Mouse (Mus musculus): Measurements from ENCODE around the gene Gpr35.

Gpr35 gene

DNA sequence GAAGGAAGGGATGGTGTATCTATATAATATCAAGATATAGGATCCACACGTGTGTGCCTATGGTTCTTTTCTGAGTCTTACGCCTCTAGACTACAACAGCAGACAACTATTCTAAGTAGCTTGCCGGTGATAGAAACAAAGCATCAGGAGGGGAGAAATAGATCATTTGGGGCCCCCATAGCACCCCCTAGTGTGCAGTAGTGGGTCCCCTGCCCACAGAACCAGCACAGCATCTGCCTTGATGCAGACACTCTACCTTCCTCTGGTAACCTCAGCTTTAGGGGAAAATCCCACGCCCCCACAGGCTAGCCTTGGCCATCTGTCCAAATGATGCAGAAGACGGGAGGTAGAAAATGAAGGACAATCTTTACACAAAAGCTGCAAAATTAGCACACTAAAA is 34.3 kb downstream of the Gpr35 start:
- no peak for DNase-seq

DNA sequence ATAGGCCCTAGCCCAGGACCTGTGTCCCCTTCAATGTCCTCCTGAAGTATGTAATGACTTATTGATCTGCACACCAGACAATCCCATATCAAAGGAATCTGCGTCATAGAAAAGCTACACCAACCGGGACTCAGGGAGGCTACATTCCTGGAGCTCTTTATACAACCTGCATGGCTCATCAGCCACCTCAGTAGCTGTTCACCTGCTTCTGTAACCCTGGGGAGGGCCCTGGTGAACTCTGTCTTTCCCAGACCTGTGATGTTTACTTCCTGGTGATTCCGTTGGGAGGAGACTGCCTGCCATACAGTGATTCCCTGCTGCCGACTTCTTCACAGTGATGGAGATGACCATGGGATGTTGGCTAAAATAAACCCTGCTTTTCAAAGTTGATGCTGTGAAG is 38.2 kb downstream of the Gpr35 start:
- no peak for DNase-seq

DNA sequence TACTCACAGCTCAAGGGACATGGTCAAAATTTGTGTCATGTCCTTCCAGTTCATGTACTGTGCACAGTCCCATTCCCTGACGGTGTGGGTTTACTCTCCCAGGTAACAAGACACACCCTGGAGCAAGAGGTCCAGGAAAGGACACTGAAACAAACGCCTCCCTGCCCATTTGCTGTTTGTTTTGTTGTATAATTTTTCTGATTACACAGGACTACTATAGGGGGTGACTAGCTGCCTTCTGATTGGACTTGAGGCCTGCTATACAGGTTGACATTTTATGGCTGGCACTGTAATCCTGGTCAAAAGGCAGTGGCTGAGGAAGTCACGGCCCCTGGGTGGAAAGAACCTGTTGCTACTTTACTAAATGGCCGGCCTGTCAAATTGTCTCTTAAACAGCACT is 39.2 kb downstream of the Gpr35 start:
- DNase-seq: no peak

DNA sequence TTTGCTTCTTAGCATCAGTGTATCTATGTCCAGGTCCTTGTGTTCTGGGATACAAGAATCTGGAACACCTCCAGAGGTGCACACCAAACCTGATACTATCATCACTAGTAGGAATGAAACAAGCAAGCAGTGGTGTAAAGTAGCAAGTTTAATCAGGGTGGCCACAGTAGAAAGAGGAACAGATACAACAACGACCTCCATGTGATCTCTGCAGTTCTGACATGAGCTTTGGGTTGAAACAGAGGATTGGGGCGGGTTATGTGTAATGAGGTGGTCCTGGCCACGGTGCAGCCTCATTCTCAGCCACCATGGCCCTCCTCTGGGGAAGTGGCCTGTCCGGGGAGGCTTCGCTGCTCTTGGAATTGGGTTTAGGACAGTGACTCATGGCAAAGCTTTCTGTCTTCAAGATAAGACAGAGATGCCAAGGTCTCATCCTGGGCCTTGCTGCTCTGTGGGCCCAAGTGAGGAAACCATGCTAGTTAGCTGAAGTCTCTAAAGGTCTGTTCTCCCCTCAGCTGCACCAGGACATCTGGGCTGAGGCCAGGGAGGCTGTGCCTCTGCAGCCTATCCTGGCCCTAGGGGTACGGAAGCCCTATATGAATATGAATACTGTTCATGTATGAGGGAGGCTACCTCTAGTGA is 41.7 kb downstream of the Gpr35 start:
- DNase-seq: no peak

DNA sequence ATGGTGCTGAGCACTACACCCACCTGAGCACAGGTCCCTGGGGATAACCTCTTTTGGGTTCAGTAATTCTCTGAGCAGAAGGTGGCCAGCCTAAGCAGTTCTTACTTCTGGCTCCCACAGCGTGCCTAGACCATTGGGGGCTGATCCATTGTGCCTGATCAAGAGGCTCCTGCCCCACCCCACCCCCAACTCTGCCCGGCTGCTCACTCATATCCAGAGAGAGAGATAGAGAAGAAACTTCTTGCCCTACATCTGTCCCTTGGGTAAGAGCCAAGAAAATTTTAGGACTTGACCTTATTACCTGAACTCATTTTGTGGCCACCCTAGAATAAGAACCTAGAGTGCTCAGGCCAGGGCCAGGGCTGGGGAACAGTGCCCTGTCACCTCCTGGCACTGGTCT is 42.2 kb downstream of the Gpr35 start:
- no peak for DNase-seq

DNA sequence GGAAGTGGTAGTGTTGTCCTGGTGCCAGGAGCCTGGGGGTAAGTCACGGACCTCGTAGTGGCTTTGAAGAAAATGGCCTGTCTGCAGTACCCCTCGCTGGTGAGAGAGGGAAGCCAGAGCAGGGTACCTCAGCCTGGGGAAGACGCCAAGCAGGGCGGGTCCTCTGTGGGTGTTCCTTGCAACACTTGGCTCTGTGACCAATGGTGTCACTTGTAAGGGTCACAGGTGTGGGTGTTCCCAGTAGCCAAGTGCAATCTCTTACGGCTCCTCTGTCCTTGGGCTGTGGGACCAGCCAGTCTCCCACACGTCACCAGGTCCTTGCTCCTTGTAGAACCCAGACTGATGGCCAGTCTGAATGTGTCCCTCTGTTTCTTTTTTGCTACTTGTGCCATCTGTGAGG is 55.4 kb downstream of the Gpr35 start, which contains the start of gene Aqp12:
Gene Aqp12 (plus strand): TSS at position 274 of the 400 bp plus-strand sequence.
- DNase-seq: no peak

DNA sequence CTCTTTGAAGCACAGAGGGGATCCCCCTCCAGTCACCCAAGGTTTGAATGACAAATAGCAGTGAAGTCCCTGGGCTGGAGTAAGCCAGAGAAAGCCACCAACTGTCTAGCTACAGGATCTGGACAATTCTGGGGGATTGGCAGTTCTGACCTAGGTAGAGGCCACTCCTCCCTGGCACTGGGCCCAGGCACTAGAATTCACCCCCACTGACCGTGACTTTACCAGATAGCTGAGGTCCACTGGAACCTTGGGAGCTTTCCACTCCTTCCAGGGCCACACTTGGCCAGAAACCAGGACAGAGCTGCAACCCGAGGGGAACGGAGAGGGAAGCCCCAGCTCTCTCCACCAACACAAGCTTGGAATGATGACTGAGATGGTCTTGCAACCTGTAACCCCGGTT is 58.5 kb downstream of the Gpr35 start:
- peak; percentile 34 for DNase-seq

DNA sequence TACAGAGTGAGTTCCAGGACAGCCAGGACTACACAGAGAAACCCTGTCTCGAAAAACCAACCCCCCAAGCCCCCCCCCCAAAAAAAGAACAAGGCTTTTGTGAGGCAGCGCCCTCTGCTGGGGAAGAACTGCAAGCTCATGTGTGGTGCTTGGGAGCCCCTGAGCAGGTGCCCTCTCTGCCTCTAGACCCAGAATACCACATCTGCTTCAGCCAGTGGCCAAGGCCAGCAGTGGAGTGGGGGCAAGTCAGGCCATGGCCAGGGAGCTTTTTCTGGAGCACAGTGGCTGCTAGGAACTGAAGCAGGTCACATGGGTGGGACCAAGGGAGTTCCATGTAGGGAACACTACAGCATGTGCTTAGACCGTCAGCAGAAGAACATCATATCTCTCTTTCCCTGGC is 60.1 kb downstream of the Gpr35 start:
- DNase-seq: peak; percentile 21

DNA sequence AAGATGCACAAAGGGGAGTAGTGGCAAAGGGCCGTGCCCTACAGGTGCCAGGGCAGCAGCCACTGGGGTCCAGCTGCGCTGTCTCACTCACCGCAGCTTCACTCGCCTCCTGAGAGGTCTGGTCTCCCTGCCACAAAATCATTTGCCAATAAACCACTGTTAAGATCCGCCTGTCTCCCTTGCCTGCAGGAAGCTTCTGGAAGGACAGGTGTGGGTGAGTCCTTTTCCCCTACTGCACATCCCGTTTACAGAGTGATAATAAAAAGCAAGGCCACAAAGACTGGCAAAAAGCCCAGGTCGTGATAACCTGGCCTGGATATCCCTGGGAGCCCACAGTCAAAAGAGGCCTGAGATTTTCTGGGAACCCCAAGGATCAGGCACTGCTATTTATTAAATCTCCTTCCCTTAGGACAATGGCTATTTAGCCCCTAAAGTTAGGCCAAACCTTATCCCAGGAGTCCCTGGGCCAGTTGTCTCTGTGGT is 61.5 kb downstream of the Gpr35 start:
- DNase-seq: no peak

DNA sequence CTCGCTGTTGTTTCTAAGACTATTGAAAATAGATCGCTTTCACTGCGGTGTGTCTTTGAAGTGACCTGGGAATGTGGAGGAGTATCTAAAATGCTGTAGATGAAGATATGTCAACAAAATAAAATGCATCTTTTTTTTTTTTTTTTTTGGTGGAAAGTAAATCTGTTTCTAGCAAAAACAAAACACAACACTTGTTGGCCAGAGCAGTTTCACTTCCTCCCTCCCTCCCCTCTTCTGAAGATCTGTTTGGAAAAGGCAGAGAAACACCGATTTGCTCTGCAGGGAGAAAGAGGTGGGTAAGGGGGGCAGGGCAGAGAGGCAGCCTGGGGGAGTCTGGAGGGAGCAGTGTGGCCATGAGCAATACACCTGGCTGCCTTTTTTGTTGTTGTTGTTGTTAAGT is 62.7 kb downstream of the Gpr35 start:
- no peak for DNase-seq

DNA sequence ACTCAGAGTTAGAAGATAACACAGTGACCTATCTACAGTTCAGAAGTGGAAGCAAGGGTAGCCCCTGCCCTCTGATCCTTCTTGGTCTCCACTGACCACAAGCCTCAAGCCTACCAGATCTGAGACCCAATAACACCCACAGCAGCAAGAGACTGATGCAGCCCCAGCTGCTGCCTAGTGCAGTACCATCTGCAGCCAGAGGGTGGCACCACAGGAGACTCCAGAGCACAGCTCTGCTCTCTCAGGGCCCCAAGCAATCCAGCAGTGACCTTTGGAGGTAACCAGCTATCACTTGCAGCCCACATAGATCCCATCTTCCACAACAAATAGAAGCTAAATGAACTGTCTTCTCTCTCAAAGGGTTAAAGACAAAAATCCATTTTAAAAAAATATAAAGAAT is 63.8 kb downstream of the Gpr35 start:
- DNase-seq: peak; percentile 73

DNA sequence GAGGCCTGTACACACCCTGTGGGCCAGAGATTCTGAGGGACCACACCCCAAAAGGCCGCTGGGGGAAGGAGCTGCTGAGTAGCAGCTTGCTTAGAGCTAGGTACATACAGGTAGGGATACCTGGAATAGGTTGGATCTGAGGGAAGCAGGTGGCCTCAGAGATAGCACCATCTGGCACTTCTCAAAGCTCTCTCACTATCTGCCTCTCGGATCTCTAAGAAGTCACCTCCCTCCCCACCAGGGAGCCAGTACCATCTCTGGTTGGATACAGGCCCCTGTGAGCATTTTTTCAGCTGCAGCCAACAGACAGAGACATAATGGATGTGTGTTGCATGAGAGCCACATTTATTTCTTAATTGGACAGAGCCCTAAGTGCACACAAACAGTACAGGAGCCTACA is 64.5 kb downstream of the Gpr35 start:
- no peak for DNase-seq

DNA sequence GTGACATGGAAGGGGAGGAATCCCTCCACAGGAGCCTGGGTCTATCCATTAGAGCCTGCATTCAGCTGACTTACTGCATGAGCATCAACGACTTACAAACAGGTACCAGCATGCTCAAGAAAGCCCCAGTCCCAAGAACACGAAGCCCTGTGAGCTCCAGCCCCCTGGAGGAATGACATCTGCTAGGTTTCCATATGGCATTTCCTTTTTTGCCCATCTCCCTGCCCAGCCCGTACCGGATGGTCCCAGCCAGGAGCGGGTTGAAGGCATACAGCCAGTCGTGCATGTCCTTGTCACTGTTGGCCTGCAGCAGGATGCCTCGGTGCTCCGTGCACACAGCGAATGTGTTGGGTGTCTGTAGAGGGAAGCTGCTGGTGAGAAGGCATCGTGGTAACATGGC is 68.1 kb downstream of the Gpr35 start:
- no peak for DNase-seq

DNA sequence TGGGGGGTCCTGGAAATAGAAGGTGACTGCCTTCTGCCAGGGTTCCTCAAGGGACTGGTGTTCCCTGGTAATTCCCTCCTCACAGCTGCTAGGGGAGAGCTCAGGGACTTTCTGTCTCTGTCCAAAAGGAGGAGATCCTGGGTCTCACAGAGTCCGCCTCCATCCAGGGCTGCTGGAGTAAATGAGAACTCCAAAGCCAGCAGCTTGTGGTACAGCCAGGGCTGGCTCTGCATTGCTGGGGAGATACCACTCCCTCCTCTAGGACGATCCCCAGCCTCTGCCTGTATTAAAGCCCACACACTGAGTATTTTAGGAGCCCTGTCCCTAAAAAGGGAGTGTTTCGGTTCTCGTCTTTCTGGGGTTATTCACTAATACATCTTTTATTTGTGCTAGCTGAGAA is 69.9 kb downstream of the Gpr35 start:
- no peak for DNase-seq

DNA sequence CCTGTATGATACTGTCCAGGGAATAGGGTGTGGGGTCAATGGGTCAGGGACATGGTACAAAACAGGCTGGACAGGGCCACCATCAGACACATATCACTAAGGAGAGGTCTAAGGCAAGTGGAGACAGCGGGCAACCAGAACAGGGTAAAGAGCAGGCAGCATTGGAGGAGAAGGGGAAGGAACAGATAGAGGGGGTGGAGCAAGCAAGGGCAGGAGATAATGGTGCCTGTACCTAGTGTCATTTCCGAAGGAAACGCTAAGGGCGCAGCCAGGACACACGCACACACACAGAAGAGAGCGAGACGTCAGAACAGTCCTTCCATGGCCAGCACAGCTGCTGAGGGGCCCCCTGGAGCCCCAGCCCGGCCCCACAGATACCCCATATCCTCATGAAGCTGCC is 75.9 kb downstream of the Gpr35 start:
- no peak for DNase-seq

DNA sequence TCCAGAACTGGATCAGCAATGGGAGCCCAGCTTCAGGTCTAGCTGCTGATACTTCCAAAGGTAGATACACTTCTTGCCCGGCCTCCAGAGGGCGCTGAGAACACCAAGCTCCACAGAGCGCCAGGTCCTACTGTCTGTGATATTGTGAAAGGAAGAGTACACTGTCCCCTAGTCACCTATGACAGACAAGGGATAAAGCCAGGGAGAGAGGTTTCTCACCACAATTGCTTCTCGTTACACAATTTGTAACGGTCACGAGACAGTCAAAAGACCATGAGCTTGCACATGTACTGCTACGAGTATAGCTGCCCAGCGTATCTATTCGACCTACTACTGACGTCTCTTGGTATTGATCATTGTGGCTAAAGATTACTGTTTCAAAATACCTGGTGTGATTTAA is 78.7 kb downstream of the Gpr35 start:
- DNase-seq: no peak

DNA sequence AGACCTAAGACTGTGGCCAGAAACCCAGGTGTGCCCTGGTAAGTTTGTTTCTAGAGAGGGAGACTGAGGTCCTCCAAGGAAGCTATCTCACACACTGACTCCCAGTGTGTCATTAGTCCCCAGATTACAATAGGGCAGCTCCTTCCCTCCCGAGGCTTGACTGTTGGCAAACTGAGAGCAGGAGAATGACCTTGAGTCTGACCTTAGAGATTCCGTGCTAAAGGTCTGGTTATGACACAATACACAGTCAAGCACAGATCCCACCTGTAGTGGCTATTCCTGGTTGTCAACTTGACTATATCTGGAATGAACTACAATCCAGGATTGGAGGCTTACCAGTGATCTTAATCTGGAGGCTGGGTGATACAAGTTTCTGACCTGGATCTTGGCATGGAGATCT is 79.4 kb downstream of the Gpr35 start:
- DNase-seq: no peak

DNA sequence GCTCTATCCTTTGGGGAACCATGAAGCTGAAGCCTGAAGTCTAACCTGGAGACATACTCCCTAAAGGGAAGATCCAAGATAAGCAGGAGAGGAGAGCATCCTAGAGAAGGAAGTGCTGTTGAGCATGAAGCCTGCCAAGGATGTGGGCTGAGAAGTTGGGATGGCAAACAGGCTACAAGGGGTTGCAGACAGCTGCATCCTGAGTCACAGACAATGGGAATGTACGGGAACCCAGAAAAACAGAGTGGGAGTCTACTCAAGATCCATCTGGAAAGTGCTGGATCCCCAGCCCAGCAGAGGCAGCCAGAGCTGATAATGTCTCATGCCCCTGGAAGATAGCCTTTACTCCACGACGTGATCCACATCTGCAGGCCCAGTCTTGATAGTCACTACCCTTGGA is 80.5 kb downstream of the Gpr35 start:
- DNase-seq: no peak

DNA sequence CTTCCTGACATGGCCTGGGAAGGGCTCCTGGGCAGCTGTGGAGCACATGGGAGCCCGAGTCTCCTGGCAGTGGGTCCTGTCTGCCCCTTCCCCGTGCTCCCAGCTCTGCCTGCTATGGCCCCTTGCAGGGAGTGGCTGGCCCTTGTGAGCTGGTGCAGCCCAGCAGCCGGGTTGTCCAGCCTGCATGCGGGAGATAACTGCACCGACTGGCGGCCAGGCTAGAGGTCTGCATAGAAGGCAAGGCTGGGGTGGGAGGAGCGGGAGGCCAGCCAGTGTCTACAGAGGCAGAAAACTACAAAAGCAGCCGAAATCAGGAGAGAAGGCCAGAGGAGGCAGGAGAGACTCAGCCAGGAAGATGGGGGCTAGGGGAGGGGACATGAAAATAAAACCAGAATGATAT is 83.3 kb downstream of the Gpr35 start:
- DNase-seq: no peak

DNA sequence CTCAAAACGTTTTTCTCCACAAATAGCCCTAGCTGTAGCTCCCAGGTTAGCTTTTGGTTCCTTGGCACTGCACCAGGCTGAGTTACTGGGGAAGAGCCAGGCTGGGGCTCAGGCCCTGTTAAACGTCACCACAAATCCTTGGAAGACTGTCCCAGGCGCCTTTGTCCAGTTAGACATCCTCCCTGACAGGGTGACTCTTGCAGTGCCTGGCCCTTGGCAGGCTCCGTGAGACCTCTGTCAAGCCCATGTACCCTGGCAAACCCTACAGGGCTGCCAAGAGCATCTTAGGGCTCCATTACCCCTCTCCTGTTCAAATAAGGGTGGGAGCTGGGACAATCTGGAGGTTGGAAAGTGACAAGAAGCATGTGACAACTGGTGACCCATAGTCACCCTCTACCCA is 85.3 kb downstream of the Gpr35 start:
- no peak for DNase-seq
